24 mouse cellular contexts compared by ENCODE assay signal in the genomic region with DNA sequence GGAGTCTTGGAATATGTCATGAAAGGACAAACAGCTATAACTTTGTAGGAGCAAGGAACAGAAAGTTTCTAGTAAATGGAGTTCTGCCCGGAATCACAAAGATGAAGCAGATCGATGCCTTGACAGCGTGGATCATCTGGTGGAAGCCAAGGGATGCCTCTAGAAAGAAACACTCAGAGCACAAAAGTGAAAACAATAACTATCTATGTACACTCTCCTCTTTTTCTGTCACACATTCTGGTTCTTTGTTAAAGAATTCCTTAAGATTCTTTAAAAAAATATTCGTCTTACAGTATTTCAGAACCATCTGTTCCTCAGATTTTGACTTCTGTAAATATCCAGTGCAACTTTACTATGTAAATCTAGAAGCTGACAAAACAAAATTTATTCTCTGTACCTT.
"Had no signal": no experiment of that assay in that cellular context is flagged by ENCODE, and none has a peak within 500 bp of the region (broad histone marks: within the 10 kb centered on the region; RNA-seq: fewer than 3 reads in every experiment).

No protein-coding gene starts in this region.

- H3K4me3 ChIP-seq: limb, embryonic 12.5 days; limb, embryonic 15.5 days; liver, embryonic 15.5 days; lung, embryonic 15.5 days; megakaryocyte, embryonic 14.5 days; midbrain, embryonic 10.5 days; midbrain, embryonic 13.5 days; neural tube, embryonic 12.5 days; neural tube, embryonic 15.5 days had no signal

- DNase-seq: kidney, adult 2 months; kidney, postnatal 14 days; kidney, postnatal 4 days; left cerebral cortex, postnatal 4 days; lung, adult 18-20 months; lung, postnatal 10 days; lung, postnatal 36 days; right cerebral cortex, adult 18-20 months; right cerebral cortex, postnatal 14 days; right cerebral cortex, postnatal 4 days; thymus, adult 2 months; thymus, postnatal 14 days; thymus, postnatal 4 days had no signal

- H3K36me3 ChIP-seq: limb, embryonic 12.5 days; limb, embryonic 15.5 days; liver, embryonic 15.5 days; lung, embryonic 15.5 days; midbrain, embryonic 10.5 days; midbrain, embryonic 13.5 days; neural tube, embryonic 12.5 days; neural tube, embryonic 15.5 days had no signal

- H3K27me3 ChIP-seq: limb, embryonic 12.5 days; limb, embryonic 15.5 days; liver, embryonic 15.5 days; lung, embryonic 15.5 days; megakaryocyte, embryonic 14.5 days; midbrain, embryonic 13.5 days; neural tube, embryonic 12.5 days; neural tube, embryonic 15.5 days had no signal

- H3K4me2 ChIP-seq: limb, embryonic 12.5 days; limb, embryonic 15.5 days; liver, embryonic 11.5 days; liver, embryonic 15.5 days; lung, embryonic 15.5 days; midbrain, embryonic 13.5 days; neural tube, embryonic 12.5 days; neural tube, embryonic 15.5 days had no signal

- H3K9ac ChIP-seq: limb, embryonic 12.5 days; limb, embryonic 15.5 days; liver, embryonic 15.5 days; lung, embryonic 15.5 days; midbrain, embryonic 13.5 days; neural tube, embryonic 12.5 days; neural tube, embryonic 15.5 days had no signal

- H3K4me1 ChIP-seq: limb, embryonic 12.5 days; limb, embryonic 15.5 days; liver, embryonic 15.5 days; lung, embryonic 15.5 days; megakaryocyte, embryonic 14.5 days; neural tube, embryonic 12.5 days; neural tube, embryonic 15.5 days had no signal

- H3K27ac ChIP-seq: limb, embryonic 12.5 days; limb, embryonic 15.5 days; liver, embryonic 15.5 days; lung, embryonic 15.5 days; midbrain, embryonic 10.5 days; midbrain, embryonic 13.5 days; neural tube, embryonic 12.5 days; neural tube, embryonic 15.5 days; stomach, postnatal 0 days had no signal

- H3K9me3 ChIP-seq: limb, embryonic 12.5 days; limb, embryonic 15.5 days; liver, embryonic 15.5 days; lung, embryonic 15.5 days; megakaryocyte, embryonic 14.5 days; midbrain, embryonic 10.5 days; midbrain, embryonic 13.5 days; neural tube, embryonic 12.5 days; neural tube, embryonic 15.5 days had no signal
